Mouse (Mus musculus) olfactory bulb, adult 2 months (tissue): ENCODE measurements around the gene Csf3.

Source experiments
- CTCF ChIP-seq: fragments of 200-500 bp; IDR thresholded peaks from 2 replicates; pipeline ENCODE4 v1.5.1; 2012; ENCODE audit warnings: low read depth, mild to moderate bottlenecking, low read length, moderate library complexity; ENCODE audit not compliant: insufficient read depth
- POLR2A ChIP-seq: fragments of 200-500 bp; IDR thresholded peaks from 2 replicates; pipeline ENCODE4 v1.6.1; 2012; ENCODE audit warnings: mild to moderate bottlenecking, low read depth, low read length, moderate library complexity; ENCODE audit not compliant: insufficient read depth

DNA sequence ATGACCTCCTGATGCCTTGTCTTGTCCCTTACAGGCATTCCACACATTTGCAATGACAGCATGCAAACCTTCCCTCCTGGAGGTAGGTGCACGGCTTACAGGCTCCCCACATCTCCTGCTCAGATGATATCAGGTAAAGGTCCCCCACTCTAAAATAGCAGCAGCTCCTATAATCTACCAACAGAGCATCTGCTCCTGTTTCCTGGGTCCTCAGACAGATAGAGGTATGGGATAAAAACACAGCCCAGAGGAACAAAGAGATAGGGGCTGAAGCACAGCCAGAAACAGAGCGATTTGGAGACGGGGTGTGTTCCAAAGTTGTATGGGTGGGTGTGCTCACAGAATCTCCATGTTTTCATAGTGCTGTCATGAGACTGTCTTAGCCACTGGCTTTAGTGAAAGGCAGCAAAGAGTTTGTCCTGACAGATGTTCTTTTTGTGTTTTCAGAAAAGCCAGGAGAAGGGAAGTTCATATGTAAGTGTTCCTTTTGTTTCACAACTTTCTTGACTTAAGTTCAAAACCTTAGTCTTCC lies 29.7 kb upstream of the Csf3 start:
- no peak for TF ChIP-seq POLR2A
- no peak for TF ChIP-seq CTCF
